In genomic region chr12:79931455-79931854, GRCm38 (mm10) we compare ENCODE assay signal across 12 mouse cellular contexts.
DNase-seq lines count a peak whose midpoint lies in the region; ATAC-seq lines count a peak whose summit lies in the region.
"Had no signal": no experiment of that assay in that cellular context is flagged by ENCODE, and none has a peak within 500 bp of the region (broad histone marks: within the 10 kb centered on the region; RNA-seq: fewer than 3 reads in every experiment).

No protein-coding gene starts in this region.

- no peaks in the 10 kb centered on the region for H3K9me3 ChIP-seq in kidney, embryonic 16.5 days (ENCODE audit: low read length)
- H3K9me3 ChIP-seq in limb, embryonic 15.5 days, result no peaks in the 10 kb centered on the region
- H3K9me3 ChIP-seq: forebrain, embryonic 15.5 days; hindbrain, embryonic 15.5 days had no signal

- no peaks in the 10 kb centered on the region for H3K27me3 ChIP-seq in kidney, embryonic 16.5 days (ENCODE audit: insufficient read depth, low read length)
- H3K27me3 ChIP-seq in limb, embryonic 15.5 days, result no peaks in the 10 kb centered on the region
- H3K27me3 ChIP-seq: forebrain, embryonic 15.5 days; hindbrain, embryonic 15.5 days had no signal

- no peak overlapping the region for H3K9ac ChIP-seq in kidney, embryonic 16.5 days (replicated peaks; ENCODE audit: low read length)
- no peak overlapping the region for H3K9ac ChIP-seq in limb, embryonic 15.5 days
- H3K9ac ChIP-seq: forebrain, embryonic 15.5 days; hindbrain, embryonic 15.5 days had no signal

- ATAC-seq in kidney, embryonic 16.5 days (ENCODE audit: low FRiP score, low TSS enrichment), result peak; percentile 85
- ATAC-seq in limb, embryonic 15.5 days (ENCODE audit: insufficient number of reproducible peaks, low FRiP score, low TSS enrichment, low read depth), result no peak; the same call in 1 of the 2 replicates
- ATAC-seq: forebrain, embryonic 15.5 days had no signal

- WGBS in kidney, embryonic 16.5 days, result 48% methylated on average over 5 of the region's 5 CpGs
- WGBS in limb, embryonic 15.5 days, result 41% methylated on average over 5 of the region's 5 CpGs

- peaks cover 41% of the 10 kb centered on the region for H3K4me1 ChIP-seq in kidney, embryonic 16.5 days (ENCODE audit: insufficient read depth, low read length)
- peaks cover 49% of the 10 kb centered on the region for H3K4me1 ChIP-seq in limb, embryonic 15.5 days

- no peak for DNase-seq in kidney, adult 11 months
- DNase-seq in NIH3T3 (ENCODE audit: low read depth) (peak; percentile 22), adipocyte (ENCODE audit: low spot score) (no peak)
- DNase-seq in embryo, embryonic 11 days, result peak; percentile 65
- no peak for DNase-seq in layer of hippocampus, postnatal 10 days (ENCODE audit: low spot score in 2 of 2)
- DNase-seq: cerebellum, postnatal 36 days; gastrocnemius, postnatal 36 days had no signal

- H3K4me3 ChIP-seq in kidney, embryonic 16.5 days (ENCODE audit: low read length), result no peak overlapping the region
- H3K4me3 ChIP-seq in limb, embryonic 15.5 days, result no peak overlapping the region
- H3K4me3 ChIP-seq: forebrain, embryonic 15.5 days; hindbrain, embryonic 15.5 days had no signal

- no peaks in the 10 kb centered on the region for H3K36me3 ChIP-seq in kidney, embryonic 16.5 days (ENCODE audit: insufficient read depth, low read length)
- H3K36me3 ChIP-seq in limb, embryonic 15.5 days, result no peaks in the 10 kb centered on the region
- H3K36me3 ChIP-seq: forebrain, embryonic 15.5 days; hindbrain, embryonic 15.5 days had no signal

- peak overlapping the region; percentile 98 for H3K27ac ChIP-seq in kidney, embryonic 16.5 days (ENCODE audit: low read length)
- peak overlapping the region; percentile 65 for H3K27ac ChIP-seq in limb, embryonic 15.5 days
- H3K27ac ChIP-seq: forebrain, embryonic 15.5 days; hindbrain, embryonic 15.5 days; macrophage had no signal

- H3K4me2 ChIP-seq in kidney, embryonic 16.5 days (replicated peaks; ENCODE audit: low read depth, low read length), result no peak overlapping the region
- H3K4me2 ChIP-seq in limb, embryonic 15.5 days, result no peak overlapping the region
- H3K4me2 ChIP-seq: forebrain, embryonic 15.5 days; hindbrain, embryonic 15.5 days had no signal

Comparison
In these comparisons a context has a peak if more than half of its experiments do, and no peak if none do; other contexts are left out.
1. DNase-seq: peak in NIH3T3 (single experiment) and embryo, embryonic 11 days (single experiment); none in kidney, adult 11 months (single experiment), adipocyte (single experiment) and layer of hippocampus, postnatal 10 days (0 of 2).